ENCODE assay signal across 8 mouse cellular contexts in the genomic region with DNA sequence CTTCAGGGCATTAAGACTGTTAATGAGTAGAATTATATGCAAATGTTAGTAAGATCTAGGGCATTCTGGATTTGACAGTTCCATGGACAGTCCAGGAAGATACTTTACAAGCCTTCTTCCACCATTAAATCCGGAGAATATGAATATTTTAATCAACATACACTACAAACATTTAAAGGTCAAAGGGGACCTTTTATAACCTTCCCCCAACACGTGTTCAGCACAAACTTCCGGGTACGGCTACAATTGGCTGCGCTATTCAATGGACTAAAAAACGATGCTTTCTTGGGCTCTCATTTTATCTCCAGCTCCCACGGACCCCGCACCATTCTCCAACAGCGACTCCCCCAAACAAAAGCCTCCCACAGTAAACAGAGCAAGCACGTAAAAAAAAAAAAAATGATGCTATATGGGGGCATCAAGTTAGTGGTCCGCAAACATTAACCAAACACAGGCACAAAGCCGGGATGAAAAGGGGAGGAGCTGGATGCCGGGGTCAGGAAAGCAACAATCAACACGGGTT. TPM values are rescaled to one million over a fixed set of nuclear protein-coding genes. Genes with fewer than 3 reads are reported as not detected.
DNase-seq lines count a peak whose midpoint lies in the region; TF ChIP-seq lines count a peak whose summit lies in the region.

No protein-coding gene starts in this region.

- H3K4me3 ChIP-seq in gastrocnemius, adult 2 months = peak overlapping the region; percentile 99
- H3K4me3 ChIP-seq in E14TG2a.4 (replicated peaks; ENCODE audit: low read length) (peak overlapping the region; percentile 100), myocyte (peak overlapping the region; percentile 91)
- H3K4me3 ChIP-seq in forebrain, embryonic 10.5 days = peak overlapping the region; percentile 98
- peak overlapping the region; percentile 100 for H3K4me3 ChIP-seq in limb, embryonic 10.5 days

- intact Hi-C loops in gastrocnemius, adult 2 months (cut with DNase I) = loop anchor here (10.0 kb wide), 1 partner anchor 441 kb away; a partner anchor contains a TSS

- H3K27me3 ChIP-seq in E14TG2a.4 (ENCODE audit: insufficient read depth, low read length) (no peaks in the 10 kb centered on the region), myocyte (ENCODE audit: control insufficient read depth, insufficient read depth, insufficient read length) (no peaks in the 10 kb centered on the region)
- no peaks in the 10 kb centered on the region for H3K27me3 ChIP-seq in forebrain, embryonic 10.5 days (ENCODE audit: poor library complexity, severe bottlenecking)
- H3K27me3 ChIP-seq in limb, embryonic 10.5 days (ENCODE audit: low read depth, poor library complexity, severe bottlenecking) = no peaks in the 10 kb centered on the region

- DNase-seq in gastrocnemius, adult 2 months = no peak
- DNase-seq in gastrocnemius, postnatal 10 days = no peak
- no peak for DNase-seq in forebrain, embryonic 10.5 days (ENCODE audit: extremely low spot score, low spot score)
- DNase-seq in limb, embryonic 10.5 days (ENCODE audit: low spot score) = no peak
- DNase-seq in left cerebral cortex, adult 11 months (ENCODE audit: low spot score) = no peak
- DNase-seq in MN1 (ENCODE audit: low spot score) = no peak

- H3K4me2 ChIP-seq in myocyte (ENCODE audit: low read depth) = peak overlapping the region; percentile 75

- peaks cover 28% of the 10 kb centered on the region for H3K36me3 ChIP-seq in E14TG2a.4 (ENCODE audit: insufficient read depth, low read length)
- peaks cover 23% of the 10 kb centered on the region for H3K36me3 ChIP-seq in forebrain, embryonic 10.5 days (replicated peaks)
- peaks cover 27% of the 10 kb centered on the region for H3K36me3 ChIP-seq in limb, embryonic 10.5 days
- no peaks in the 10 kb centered on the region for H3K36me3 ChIP-seq in myocyte (ENCODE audit: control insufficient read depth, insufficient read depth)

- H3K4me1 ChIP-seq in E14TG2a.4 (replicated peaks; ENCODE audit: low read depth, low read length) = peaks cover 66% of the 10 kb centered on the region
- H3K4me1 ChIP-seq in forebrain, embryonic 10.5 days = peaks cover 13% of the 10 kb centered on the region
- peaks cover 9% of the 10 kb centered on the region for H3K4me1 ChIP-seq in limb, embryonic 10.5 days

- 5% methylated on average over 14 of the region's 14 CpGs for WGBS in forebrain, embryonic 10.5 days
- WGBS in limb, embryonic 10.5 days = 5% methylated on average over 14 of the region's 14 CpGs

- H3K27ac ChIP-seq in gastrocnemius, adult 2 months = peak overlapping the region; percentile 99
- peak overlapping the region; percentile 98; the same call in 1 of the 2 replicates for H3K27ac ChIP-seq in forebrain, embryonic 10.5 days
- H3K27ac ChIP-seq in limb, embryonic 10.5 days = peak overlapping the region; percentile 93

- TF ChIP-seq POLR2A in myocyte (IDR thresholded peaks at IDR 0.05; ENCODE audit: insufficient read length, low read depth) = no peak

- no peak for TF ChIP-seq CTCF in gastrocnemius, adult 2 months (IDR thresholded peaks at IDR 0.05)
- TF ChIP-seq CTCF in E14TG2a.4 (conservative IDR thresholded peaks at IDR 0.05; ENCODE audit: low read length) = no peak

- H3K79me2 ChIP-seq in myocyte (ENCODE audit: control insufficient read depth, insufficient read depth) = peaks cover 60% of the 10 kb centered on the region

- H3K9me3 ChIP-seq in E14TG2a.4 (ENCODE audit: low read length) = no peaks in the 10 kb centered on the region
- H3K9me3 ChIP-seq in forebrain, embryonic 10.5 days = no peaks in the 10 kb centered on the region
- no peaks in the 10 kb centered on the region for H3K9me3 ChIP-seq in limb, embryonic 10.5 days (replicated peaks)

- peak overlapping the region; percentile 79 for H3ac ChIP-seq in myocyte (ENCODE audit: control insufficient read depth, insufficient read length)

TF ChIP-seq in myocyte, 11 proteins besides CTCF, POLR2A, EP300 and RAD21:
- TF ChIP-seq MAX (IDR thresholded peaks at IDR 0.05; ENCODE audit: low read depth) (peak; percentile 20), USF1 (IDR thresholded peaks at IDR 0.05; ENCODE audit: low read depth) (peak; percentile 71), E2F4 (IDR thresholded peaks at IDR 0.05; ENCODE audit: insufficient read depth) (no peak)

RNA-seq across cellular contexts. Expression of a gene that starts 1.5 kb away (rescaled TPM):
- 10 to 100 TPM; 43.2 to 49.2 TPM for total RNA-seq in gastrocnemius, adult 2 months (2021)
- 10 to 100 TPM; 38.8 to 44.3 TPM for total RNA-seq in gastrocnemius, postnatal 10 days (2021)
- 85.7 and 88.3 TPM in 2 replicates for polyA plus RNA-seq in forebrain, embryonic 10.5 days (2016; fragmentation: Nextera tagmentation; extraction: Ambion mirVana)
- 82.8 and 93.6 TPM in 2 replicates for polyA plus RNA-seq in limb, embryonic 10.5 days (2016; fragmentation: Nextera tagmentation; extraction: Ambion mirVana)
- 11.3 TPM for polyA plus RNA-seq in myocyte (2012; fragmentation: generic; extraction: Trizol)

RNA-seq across cellular contexts. Expression of a gene that starts 15.5 kb away (rescaled TPM):
- total RNA-seq in gastrocnemius, adult 2 months (2021) = 100 to 1,000 TPM; 178 to 229 TPM
- 10 to 100 TPM; 37.2 to 43.6 TPM for total RNA-seq in gastrocnemius, postnatal 10 days (2021)
- 41.0 and 41.6 TPM in 2 replicates for polyA plus RNA-seq in forebrain, embryonic 10.5 days (2016; fragmentation: Nextera tagmentation; extraction: Ambion mirVana)
- 52.3 and 71.3 TPM in 2 replicates for polyA plus RNA-seq in limb, embryonic 10.5 days (2016; fragmentation: Nextera tagmentation; extraction: Ambion mirVana)
- polyA plus RNA-seq in myocyte (2012; fragmentation: generic; extraction: Trizol) = 58.0 TPM

RNA-seq across cellular contexts. Expression of a gene that starts 53.9 kb away (rescaled TPM):
- total RNA-seq in gastrocnemius, adult 2 months (2021) = 1 to 10 TPM; 4.6 to 4.7 TPM
- total RNA-seq in gastrocnemius, postnatal 10 days (2021) = 1 to 10 TPM; 6.6 to 7.9 TPM
- polyA plus RNA-seq in forebrain, embryonic 10.5 days (2016; fragmentation: Nextera tagmentation; extraction: Ambion mirVana) = 22.7 and 24.2 TPM in 2 replicates
- polyA plus RNA-seq in limb, embryonic 10.5 days (2016; fragmentation: Nextera tagmentation; extraction: Ambion mirVana) = 26.8 and 31.1 TPM in 2 replicates
- 22.3 TPM for polyA plus RNA-seq in myocyte (2012; fragmentation: generic; extraction: Trizol)

RNA-seq across cellular contexts. Expression of a gene that starts 58.7 kb away (rescaled TPM):
- total RNA-seq in gastrocnemius, adult 2 months (2021) = 10 to 100 TPM; 27.7 to 33.1 TPM
- 10 to 100 TPM; 21.8 to 23.6 TPM for total RNA-seq in gastrocnemius, postnatal 10 days (2021)
- polyA plus RNA-seq in forebrain, embryonic 10.5 days (2016; fragmentation: Nextera tagmentation; extraction: Ambion mirVana) = 35.8 and 37.2 TPM in 2 replicates
- polyA plus RNA-seq in limb, embryonic 10.5 days (2016; fragmentation: Nextera tagmentation; extraction: Ambion mirVana) = 30.8 and 32.2 TPM in 2 replicates
- 18.9 TPM for polyA plus RNA-seq in myocyte (2012; fragmentation: generic; extraction: Trizol)
